Mouse (Mus musculus): ENCODE results near the gene Prmt2.

Gene Prmt2

DNA sequence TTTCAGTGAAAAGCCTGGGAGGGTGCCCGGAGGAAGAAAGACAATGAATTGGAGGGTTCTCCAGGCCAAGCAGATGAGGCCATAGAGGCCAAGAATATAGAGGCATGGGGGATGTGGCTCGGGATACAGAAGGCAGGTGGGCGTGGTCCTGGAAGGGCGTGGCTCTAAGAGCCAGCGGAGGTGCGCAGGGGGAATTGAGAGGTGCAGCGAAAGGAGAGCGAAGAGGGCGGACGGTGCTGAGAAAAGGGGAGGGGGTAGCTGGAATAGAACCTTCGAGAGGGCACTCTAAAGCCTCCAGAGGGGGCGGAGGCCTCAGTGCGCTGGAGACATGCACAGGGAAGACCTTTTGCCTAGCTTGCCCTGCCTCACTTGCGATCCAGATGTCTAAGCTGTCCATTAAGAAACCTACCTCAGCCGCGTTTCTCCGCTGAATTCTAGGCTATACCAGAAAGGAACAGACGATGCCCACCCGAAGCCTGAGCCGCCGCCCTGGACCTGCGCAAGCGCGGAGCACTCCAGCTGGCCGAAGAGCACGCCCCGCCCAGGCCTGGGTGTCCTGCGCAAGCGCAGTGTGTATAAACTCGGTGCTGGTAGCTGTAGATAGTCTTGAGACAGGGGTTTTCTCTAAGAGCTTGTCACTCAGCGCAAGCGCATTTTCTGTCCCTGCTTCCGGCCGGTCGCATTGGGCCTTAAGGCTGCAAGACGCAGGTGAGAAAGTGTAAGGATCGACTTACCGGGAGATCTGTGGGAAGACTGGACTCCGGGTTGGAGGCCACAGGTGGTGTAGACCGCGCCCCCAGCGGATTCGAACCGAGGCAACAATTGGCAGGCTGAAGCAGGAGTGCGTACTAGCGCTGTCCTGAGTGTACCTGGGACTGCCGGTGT is at the start of gene Prmt2:
Gene Prmt2, minus strand, starts transcription at position 525 of the 885 bp plus-strand sequence.
- DNase-seq (ENCODE audit: low read depth, low spot score), result peak; percentile 92

DNA sequence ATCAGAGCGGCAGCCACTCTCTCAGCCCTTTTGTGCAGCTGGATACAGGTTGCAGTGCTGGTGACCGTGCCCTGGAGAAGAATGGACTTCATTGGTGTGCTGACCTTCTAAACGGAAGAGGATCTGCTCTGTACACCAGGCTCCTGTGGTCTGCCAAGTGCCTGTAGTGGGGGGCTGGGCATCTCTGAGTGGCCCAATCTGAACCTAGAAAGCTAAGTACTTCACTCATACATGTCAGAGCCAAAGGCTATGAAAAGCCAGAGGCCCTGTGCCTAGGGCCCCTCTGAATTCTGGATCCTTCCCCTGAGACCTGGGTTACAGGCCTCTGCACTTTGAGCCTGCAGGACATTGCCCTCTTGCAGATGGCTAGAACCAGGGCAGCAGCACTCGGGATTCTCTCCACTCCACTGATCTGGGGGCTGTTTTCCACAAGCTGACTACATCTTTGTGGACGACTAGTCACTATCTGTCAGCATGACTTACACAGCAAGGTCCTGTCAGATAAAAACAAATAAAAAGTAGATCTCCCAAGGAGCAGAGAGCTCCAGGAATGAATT is 41.0 kb upstream of the Prmt2 start:
- no peak for DNase-seq (ENCODE audit: low read depth, low spot score)

DNA sequence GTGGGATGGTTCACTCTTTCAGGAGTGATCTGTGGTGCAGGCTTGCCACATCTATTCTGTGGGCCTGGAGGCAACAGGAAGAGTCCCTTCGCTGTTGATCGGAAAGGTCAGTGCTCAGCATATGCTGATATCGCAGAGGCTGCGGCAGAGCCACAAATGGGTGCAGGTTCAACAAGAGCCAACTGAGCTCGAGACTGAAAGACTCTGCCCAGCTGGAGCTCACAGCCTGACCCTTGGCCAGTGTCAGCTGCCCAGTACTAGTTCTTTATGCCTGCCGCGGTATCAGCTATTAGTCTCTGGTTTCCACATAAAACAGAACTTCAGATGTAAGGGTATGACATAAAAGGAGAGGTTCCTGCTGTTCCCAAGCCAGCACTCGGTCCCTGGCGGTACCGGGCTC is 37.6 kb upstream of the Prmt2 start:
- no peak for DNase-seq (ENCODE audit: low read depth, low spot score)

DNA sequence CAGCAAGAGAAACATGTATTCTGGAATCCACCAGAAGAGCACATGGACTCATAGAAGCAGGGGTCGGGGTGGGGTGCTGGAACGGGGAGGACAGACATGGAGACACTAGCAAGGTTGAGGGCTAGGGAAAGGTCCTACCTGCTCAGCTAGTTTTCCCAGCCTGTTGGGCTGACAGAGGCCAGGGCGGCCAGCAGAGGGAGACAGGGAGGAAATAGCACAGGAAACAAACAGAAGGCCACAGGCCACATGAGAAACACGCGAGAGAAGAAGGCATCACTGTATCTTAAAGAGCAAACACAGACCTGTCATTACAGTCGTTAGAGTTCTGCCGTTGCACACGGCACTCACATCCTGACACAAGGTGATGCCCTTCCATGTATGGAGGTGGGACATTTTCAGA is 33.6 kb upstream of the Prmt2 start:
- no peak for DNase-seq (ENCODE audit: low read depth, low spot score)

DNA sequence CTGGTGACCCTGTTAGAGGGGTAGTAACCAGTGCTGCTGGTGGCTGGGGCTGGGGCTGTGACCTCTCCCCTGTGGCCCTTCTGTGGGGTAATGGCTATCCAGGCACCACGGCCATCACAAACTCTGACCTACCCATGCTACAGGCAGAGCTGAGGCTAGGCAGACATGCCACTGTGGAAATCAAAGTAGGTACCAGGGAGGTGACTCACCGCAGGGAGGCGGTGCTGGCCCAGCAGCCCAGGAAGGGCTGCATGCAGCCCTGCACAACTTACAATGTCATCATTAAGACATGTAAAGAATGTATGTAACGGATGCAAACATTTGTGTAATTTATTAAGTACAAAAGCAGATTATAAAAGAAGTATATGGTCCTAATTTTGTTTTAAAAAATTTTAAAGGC is 24.8 kb upstream of the Prmt2 start:
- no peak for DNase-seq (ENCODE audit: low read depth, low spot score)

DNA sequence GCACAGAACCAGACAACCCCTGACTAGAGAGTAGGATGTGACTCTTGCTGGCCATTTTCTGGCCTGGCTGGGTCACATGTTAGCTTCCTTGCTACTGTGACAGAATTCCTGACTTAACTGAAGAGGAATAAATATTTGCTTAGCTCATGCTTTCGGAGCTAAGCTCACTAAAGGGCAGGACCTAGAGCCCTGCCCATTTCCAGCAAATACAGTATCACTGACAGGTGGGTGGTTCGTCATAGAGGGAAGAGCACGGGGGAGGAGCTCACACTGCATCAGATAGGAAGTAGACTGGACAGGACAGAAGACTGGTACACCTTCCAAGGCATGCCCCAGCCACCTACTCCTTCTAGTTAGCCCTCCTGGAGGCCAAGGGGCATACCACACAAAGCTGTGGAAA is 23.8 kb upstream of the Prmt2 start:
- DNase-seq (ENCODE audit: low read depth, low spot score), result no peak

DNA sequence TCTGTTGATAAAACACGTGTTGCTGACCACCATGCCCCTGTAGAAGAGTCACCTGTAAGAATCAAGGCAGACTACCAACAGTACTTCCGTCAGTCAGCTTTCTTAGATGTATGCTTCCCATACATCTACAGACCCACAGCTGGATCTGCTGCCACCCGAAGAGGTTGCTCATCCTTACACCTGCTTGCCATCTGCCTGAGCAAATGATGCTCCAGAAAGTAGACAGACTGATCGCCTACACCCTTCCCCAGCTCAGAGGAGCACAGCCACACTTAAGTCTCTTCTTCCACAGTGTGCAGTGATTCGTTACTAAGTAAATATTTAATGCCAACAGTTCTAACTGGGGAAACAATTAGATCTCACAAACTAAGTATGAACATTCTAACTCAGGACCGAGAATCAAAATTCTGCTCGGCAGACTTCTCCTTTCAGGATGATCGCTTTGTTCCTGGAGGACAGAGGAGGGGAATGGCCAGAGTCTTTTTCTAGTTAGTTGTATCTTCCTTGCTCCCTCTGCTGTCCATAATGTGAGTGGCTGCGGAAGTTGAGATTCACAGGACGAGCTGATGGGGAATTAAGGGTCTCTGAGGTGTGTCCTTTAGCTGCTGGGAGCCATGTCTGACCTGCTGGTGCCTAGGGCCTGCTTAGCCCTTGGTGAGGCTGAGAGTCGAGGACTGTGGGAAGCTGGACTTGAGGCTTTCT is 22.8 kb upstream of the Prmt2 start:
- no peak for DNase-seq (ENCODE audit: low read depth, low spot score)

DNA sequence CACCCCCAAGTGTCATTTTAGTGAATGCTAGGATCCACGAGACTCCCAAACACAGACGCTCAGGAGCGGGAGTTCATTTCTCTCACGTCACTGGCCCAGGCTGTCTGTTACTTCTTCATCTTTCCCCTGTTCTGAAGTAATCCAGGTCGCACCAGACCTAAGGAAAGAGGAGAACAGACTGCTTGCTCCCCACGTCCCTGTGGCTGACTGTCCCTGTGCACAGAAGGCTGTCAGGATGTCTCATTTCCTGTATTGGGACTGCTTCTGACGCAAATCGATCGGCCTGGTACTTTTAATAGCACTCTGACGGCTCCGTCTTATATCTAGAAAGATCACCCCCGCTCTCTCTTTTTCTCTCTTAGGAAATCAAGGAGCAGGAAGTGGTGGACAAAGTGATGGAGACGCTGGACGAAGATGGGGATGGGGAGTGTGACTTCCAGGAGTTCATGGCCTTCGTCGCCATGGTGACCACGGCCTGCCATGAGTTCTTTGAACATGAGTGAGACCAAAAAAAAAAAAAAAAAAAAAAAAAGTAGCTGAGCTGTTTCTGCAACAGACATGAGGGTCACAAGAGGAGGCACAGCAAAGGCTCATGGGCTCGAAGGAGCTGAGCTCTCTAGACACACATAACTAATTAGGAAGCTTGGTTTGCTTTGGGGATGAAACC is 22.0 kb upstream of the Prmt2 start:
- no peak for DNase-seq (ENCODE audit: low read depth, low spot score)

DNA sequence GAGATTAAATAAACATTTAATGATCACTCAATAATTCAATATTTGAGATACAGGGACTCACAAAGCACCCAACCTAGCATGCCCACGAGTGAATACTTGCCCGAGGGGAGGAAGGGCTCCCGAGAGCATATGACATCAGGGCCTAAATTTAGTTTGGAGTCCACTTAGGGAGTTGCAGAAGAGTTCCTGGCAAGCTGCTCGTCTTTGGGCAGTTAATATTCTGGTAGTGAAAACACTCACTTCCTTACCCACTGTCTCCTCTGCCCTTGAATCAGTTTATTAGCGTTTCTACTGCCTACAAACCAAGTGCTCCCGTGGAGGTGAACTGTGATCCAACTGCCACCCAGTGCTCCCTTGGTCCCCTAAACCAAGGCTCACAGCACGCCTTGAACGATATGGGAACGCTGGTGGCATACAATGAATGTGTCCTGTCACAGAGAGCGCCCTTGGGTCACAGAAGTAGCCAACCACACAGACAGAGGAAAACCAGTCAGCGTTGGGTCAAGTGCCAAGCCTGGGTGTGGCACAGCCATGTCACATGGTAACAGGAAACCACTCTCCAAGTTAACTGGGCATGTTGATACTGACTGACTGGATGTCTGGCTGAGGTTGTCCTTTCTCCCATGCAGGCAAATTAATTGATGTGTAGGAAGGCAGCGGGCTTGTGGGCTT is 20.2 kb upstream of the Prmt2 start:
- DNase-seq (ENCODE audit: low read depth, low spot score), result peak; percentile 62

DNA sequence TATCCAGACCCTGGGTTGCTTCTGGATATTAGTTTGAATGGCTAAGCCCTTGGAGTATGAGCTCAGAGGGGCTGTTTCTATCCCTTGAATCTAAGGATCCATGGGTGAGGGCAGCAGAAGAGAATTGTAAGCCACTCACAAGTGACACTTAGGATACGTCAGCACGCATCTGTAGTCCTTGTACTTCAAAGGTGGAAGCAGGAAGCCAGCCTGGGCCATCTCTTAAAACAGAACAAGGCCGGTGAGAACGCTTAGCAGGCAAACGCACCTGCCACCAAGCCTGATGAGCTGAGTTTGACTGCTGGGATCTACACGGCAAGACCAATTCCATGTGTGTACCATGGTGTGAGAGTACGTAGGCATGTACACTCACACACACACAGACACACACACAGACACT is 19.6 kb upstream of the Prmt2 start:
- DNase-seq (ENCODE audit: low read depth, low spot score), result no peak

DNA sequence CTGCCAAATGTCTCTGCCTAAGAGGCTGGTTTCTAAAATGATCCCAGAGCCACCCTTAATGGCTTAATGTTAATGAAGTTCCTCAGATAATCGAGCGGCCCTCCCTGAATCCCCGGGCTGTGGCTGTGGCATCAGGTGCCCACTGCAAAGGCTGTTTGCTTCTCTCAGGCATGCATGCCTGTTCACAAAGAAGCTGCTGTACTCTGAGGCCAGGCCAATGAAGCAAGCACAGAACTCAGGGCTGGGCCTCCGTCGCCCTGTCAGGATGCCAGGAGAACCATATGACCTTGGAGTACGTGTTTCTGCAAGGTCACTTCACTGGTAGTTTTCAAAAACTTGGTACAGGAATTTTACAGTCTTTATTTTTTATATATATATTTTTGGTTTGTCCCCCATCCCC is 18.0 kb upstream of the Prmt2 start:
- no peak for DNase-seq (ENCODE audit: low read depth, low spot score)

DNA sequence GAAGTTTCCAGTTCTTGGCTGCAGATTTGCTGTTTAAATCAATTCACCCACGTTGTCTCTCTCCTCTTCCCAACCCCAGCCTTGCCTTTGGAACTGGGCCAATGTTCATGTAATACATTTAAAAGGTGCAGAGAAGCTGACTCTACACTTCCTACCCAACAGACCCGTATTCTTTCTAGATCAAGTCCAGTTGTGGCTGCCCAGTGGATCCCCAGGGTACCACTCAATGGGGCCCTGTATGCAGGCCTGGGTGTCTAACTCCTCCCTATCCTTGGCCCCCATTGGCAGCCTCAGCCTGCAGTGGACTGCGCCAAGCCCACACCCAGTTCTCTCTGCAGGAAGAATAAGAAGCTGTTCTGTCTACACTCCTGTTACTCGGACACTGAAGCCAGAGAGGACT is 15.9 kb upstream of the Prmt2 start, which contains the start of gene S100b:
Gene S100b, plus strand, starts transcription at position 318 of the 400 bp plus-strand sequence.
- DNase-seq (ENCODE audit: low read depth, low spot score), result peak; percentile 10

DNA sequence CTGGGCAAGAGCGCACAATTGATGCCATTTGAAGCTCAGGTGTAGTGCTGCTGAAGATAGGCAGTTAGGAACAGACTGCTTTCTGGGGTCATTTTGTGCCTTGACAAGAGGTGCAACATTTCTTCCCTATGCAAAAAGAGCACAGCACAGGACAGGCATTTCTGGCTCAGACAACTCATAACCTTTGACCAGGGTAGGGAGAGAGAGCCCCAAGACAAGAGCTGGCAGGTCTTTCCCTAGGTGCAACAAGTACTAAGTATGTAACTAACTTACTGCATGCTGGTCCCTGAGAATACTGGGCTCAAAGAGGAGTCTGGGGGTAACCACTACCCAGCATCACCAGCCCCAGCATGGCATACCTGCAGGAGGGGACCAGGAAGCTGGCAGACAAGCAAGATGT is 15.4 kb upstream of the Prmt2 start:
- DNase-seq (ENCODE audit: low read depth, low spot score), result no peak

DNA sequence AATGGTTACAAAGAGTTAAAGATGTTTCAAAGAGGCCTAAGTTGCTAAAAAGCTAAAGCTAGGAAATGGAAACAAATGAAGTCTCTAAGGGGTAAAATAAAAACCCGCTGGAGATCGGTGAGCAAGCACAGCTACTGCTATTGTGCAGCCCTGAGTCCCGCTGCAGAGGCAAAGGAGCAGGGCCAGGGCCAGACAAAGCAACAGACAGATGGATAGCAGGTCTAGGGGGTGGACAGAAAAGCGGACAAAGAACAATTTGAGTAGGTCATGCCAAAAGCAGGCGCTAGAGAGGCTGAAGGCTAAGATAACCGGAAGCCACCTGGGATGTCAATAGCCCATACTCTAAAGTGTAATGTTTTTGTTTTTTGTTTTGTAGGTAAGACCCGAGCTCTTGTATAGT is 13.2 kb upstream of the Prmt2 start:
- DNase-seq (ENCODE audit: low read depth, low spot score), result no peak

DNA sequence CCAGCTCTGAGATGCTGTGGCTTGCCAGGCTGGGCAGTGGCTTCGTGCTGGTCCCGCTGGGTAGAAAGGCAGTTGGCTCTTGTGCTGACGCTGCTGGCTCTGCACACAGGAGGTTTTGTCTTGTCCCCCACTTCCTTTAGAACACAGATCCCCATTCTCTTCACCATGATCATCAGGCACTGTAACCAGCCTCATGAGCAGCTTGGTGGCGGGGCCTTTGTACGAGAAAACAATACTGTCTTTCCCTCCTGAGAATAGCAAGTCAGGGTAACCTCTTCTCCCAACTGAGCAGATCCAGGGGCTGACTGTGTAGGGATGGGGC is 10.9 kb upstream of the Prmt2 start:
- DNase-seq (ENCODE audit: low read depth, low spot score), result no peak

DNA sequence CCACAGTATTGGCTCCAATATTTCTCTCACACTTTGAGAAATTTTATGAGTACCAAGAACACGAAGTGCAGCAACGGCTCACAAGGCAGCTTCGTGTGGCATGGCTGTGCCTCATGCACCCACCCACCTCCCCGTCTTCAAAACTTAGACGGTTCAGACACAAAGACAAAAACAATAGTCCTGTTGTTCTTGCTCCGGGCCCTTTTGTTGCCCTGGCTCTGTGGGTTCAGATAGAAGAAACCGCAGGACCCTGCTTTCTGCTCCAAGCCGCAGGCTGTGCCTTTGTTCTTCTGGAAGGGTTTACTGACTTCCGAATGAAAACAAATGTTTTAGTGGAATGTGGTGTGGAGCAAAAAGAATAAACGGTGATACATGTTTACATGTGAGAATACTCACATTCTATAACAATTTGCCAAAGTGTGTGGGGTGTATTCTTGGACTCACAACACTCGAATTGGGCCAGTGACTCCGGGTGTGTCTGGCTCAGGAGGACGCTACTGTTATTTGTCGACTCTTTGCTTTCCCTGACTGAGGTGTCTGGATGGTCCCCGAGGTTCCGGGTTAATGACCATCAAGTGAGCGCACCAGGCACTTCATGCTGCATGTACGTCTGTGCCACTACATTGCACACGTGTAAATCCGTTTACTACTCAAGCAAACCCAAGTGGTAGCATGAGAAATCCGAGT is 10.4 kb upstream of the Prmt2 start:
- no peak for DNase-seq (ENCODE audit: low read depth, low spot score)

DNA sequence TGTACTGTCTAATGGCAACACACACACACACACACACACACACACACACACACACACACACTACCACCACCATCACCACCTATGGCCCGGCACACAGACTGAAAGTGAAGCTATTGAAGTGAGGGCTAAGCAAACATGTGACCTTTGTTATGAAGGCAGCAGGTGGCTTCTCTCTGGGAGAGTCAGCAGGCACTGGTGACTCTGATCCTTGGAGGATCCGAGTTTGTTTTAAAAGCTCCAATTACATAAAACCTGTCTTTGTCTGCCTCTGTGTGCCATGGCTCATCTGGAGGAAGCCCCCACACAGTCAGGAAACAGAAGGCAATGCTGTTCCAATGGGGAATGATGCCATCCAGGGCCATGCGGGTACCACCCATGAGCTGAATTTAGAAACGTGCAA is 8.9 kb upstream of the Prmt2 start:
- no peak for DNase-seq (ENCODE audit: low read depth, low spot score)

DNA sequence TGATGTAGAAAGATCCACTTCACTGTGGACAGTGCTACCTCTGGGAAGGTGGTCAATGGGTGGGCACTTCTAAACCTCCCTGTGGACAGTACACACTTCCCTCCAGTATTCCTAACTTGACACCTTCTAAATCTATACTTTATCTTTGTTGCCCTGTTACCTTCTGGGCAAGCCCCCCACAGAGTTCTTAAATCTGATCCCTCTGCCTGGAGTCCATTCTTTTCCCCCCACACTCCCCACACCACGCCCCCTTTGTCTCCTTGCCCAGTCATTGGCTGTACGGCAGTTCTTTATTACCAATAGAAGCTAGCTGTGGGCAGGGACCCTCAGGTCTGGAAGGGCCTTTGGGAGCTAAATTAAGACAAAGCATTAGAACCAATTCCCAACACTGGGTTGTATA is 7.4 kb upstream of the Prmt2 start:
- DNase-seq (ENCODE audit: low read depth, low spot score), result no peak

DNA sequence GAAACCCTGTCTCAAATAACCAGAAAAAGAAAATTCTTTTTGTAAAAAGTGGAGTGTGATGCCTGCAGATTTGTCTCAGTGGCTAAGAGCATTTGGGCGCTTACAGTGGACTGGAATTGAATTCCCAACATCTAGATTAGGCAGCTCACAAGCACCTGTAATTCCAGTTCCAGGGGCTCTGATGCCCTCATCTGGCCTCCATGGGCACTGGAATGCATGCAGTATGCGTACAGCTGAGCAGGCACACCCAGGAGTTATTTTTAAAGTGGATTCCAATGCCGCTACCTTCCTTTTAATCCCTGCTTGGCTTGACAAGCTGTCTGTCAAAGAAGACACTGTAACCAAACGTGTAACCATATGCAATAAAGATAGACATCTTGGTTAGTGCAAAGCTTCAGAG is 1.7 kb upstream of the Prmt2 start:
- DNase-seq (ENCODE audit: low read depth, low spot score), result no peak

DNA sequence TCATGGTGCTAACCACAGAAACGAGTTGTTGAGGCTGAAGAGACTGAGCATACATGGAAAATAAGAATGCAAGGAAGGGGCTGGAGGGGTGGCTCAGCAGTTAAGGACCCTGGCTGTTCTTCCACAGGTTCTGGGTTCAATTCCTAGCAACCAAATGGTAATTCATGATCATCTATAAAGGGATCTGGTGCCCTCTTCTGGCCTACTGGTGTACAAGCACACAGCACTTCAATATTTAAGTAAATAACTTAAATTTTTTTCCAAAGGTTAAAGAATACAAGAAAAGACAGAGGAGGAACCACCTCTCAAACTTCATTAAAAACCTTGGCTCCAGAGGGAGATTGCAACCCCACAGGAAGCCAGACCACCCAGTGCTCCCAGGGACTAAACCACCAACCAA is 8.0 kb downstream of the Prmt2 start:
- DNase-seq (ENCODE audit: low read depth, low spot score), result no peak

DNA sequence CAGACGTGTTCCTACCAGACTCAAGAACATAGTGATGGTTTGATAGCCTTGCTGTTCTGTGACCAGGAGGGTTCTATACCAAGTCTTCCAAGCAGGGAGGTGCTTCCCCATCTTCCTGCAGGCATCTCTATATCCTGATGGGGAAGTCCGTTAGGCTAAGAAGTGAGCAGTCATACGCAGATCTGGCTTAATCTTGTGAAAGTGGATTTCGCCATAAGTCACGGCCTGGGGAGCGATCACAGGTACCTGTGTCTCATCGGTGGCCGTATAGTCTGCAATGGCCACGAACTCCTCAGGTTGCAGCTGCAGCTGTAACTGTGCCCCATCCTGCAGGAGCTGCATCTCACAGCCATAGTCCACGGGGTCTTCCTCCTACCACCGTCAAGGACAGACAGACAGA is 11.7 kb downstream of the Prmt2 start:
- no peak for DNase-seq (ENCODE audit: low read depth, low spot score)

Data from skeletal muscle tissue, adult 2 months (tissue).